Mouse (Mus musculus) G1E (cell line): ENCODE data around the gene Dazap2.

Experiments used
- CTCF ChIP-seq: IDR thresholded peaks from 2 replicates; pipeline ENCODE4 v1.5.1; 2012; ENCODE audit warnings: low read depth, low read length, inconsistent platforms, mixed read lengths
- GATA1 ChIP-seq: IDR thresholded peaks from 2 replicates; pipeline ENCODE4 v1.6.1; 2012; ENCODE audit warnings: borderline replicate concordance, low read length, inconsistent platforms, mixed read lengths
- TAL1 ChIP-seq: conservative IDR thresholded peaks from 2 replicates; pipeline ENCODE4 v1.6.1; 2012; ENCODE audit warnings: low read depth, low read length, inconsistent platforms, mixed read lengths

- TF ChIP-seq GATA1, result no peak
- no peak for TF ChIP-seq CTCF
- no peak for TF ChIP-seq TAL1
These were observed 24.7 kb upstream of the Dazap2 start for GRCm38 (mm10) chr15:100590436-100590835.
